Mouse (Mus musculus): ENCODE measurements around the gene Cdh4. TPM values are rescaled to one million over a fixed set of nuclear protein-coding genes. Genes with fewer than 3 reads are reported as not detected.
A peak's percentile ranks its signal among the peaks of the same experiment; 100 is the strongest.

The Cdh4 gene
- polyA plus RNA-seq, 1 experiment: not detected

GRCm38 (mm10) chr2:179578842-179579241 is 136.6 kb downstream of the Cdh4 start:
- H3K36me3 ChIP-seq (replicated peaks; ENCODE audit: low read length): no peaks in the 10 kb centered on the region
- TF ChIP-seq FLI1 (IDR thresholded peaks at IDR 0.05; ENCODE audit: low read length): no peak
- no peak for TF ChIP-seq GATA1 (IDR thresholded peaks at IDR 0.05; ENCODE audit: borderline replicate concordance, low read length)
- H3K4me1 ChIP-seq: no peaks in the 10 kb centered on the region
- no peaks in the 10 kb centered on the region for H3K27me3 ChIP-seq (replicated peaks)
- H3K4me3 ChIP-seq (replicated peaks): no peak overlapping the region
- peaks cover 16% of the 10 kb centered on the region; the same call in 1 of the 2 replicates for H3K9me3 ChIP-seq

DNA sequence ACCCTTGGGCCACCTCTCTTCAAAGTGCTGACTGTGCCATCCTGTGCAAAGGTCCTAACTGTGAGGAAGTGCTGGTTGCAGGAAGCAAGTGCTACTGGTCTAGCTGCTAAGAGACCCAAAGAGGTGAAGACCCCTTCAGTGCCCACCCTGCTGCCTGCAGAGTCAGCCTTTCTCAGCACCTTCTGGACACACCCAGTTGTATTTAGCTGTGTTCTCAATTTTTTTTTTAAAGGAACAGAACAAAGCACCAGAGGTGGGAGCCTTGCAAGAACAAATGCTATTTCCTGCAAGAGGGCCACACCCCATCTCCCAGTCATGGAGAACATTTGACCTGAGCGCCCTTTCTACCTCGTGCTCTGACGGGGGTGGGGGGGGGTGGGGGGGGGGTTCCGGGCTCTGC is 138.2 kb downstream of the Cdh4 start:
- H3K36me3 ChIP-seq (replicated peaks; ENCODE audit: low read length): no peaks in the 10 kb centered on the region

GRCm38 (mm10) chr2:179581058-179581457 is 138.8 kb downstream of the Cdh4 start:
- H3K4me1 ChIP-seq: no peaks in the 10 kb centered on the region
- TF ChIP-seq FLI1 (IDR thresholded peaks at IDR 0.05; ENCODE audit: low read length): no peak
- no peaks in the 10 kb centered on the region for H3K36me3 ChIP-seq (replicated peaks; ENCODE audit: low read length)
- no peaks in the 10 kb centered on the region for H3K27me3 ChIP-seq (replicated peaks)
- peaks cover 9% of the 10 kb centered on the region for H3K9me3 ChIP-seq
- no peak overlapping the region for H3K4me3 ChIP-seq (replicated peaks)

More for the DNA sequence above, 138.2 kb downstream of the Cdh4 start:
- Histone ChIP-seq H3K27me3 (replicated peaks) (no peaks in the 10 kb centered on the region), H3K9me3 (peaks cover 9% of the 10 kb centered on the region), H3K4me3 (replicated peaks) (no peak overlapping the region), H3K4me1 (no peaks in the 10 kb centered on the region)
- TF ChIP-seq GATA1 (IDR thresholded peaks at IDR 0.05; ENCODE audit: borderline replicate concordance, low read length): no peak
- TF ChIP-seq FLI1 (IDR thresholded peaks at IDR 0.05; ENCODE audit: low read length): no peak

GRCm38 (mm10) chr2:179582966-179583365 is 140.7 kb downstream of the Cdh4 start:
- H3K9me3 ChIP-seq: peaks cover 9% of the 10 kb centered on the region
- H3K27me3 ChIP-seq (replicated peaks): no peaks in the 10 kb centered on the region
- TF ChIP-seq GATA1 (IDR thresholded peaks at IDR 0.05; ENCODE audit: borderline replicate concordance, low read length) (no peak), FLI1 (IDR thresholded peaks at IDR 0.05; ENCODE audit: low read length) (no peak)
- H3K36me3 ChIP-seq (replicated peaks; ENCODE audit: low read length): no peaks in the 10 kb centered on the region
- no peak overlapping the region for H3K4me3 ChIP-seq (replicated peaks)
- H3K4me1 ChIP-seq: no peaks in the 10 kb centered on the region

GRCm38 (mm10) chr2:179584672-179585071 is 142.4 kb downstream of the Cdh4 start:
- H3K27me3 ChIP-seq (replicated peaks): no peaks in the 10 kb centered on the region
- H3K4me1 ChIP-seq: no peaks in the 10 kb centered on the region
- TF ChIP-seq FLI1 (IDR thresholded peaks at IDR 0.05; ENCODE audit: low read length) (no peak), GATA1 (IDR thresholded peaks at IDR 0.05; ENCODE audit: borderline replicate concordance, low read length) (no peak)
- H3K36me3 ChIP-seq (replicated peaks; ENCODE audit: low read length): no peaks in the 10 kb centered on the region
- H3K9me3 ChIP-seq: peaks cover 16% of the 10 kb centered on the region
- no peak overlapping the region for H3K4me3 ChIP-seq (replicated peaks)

- Histone ChIP-seq H3K9me3 (peaks cover 16% of the 10 kb centered on the region), H3K4me3 (replicated peaks) (no peak overlapping the region), H3K4me1 (no peaks in the 10 kb centered on the region), H3K36me3 (replicated peaks; ENCODE audit: low read length) (no peaks in the 10 kb centered on the region), H3K27me3 (replicated peaks) (no peaks in the 10 kb centered on the region)
- TF ChIP-seq FLI1 (IDR thresholded peaks at IDR 0.05; ENCODE audit: low read length) (no peak), GATA1 (IDR thresholded peaks at IDR 0.05; ENCODE audit: borderline replicate concordance, low read length) (no peak)
Observed at GRCm38 (mm10) chr2:179586436-179586835, 144.2 kb downstream of the Cdh4 start.

- Histone ChIP-seq H3K36me3 (replicated peaks; ENCODE audit: low read length) (no peaks in the 10 kb centered on the region), H3K4me1 (no peaks in the 10 kb centered on the region), H3K9me3 (peaks cover 18% of the 10 kb centered on the region), H3K4me3 (replicated peaks) (no peak overlapping the region), H3K27me3 (replicated peaks) (no peaks in the 10 kb centered on the region)
- TF ChIP-seq GATA1 (IDR thresholded peaks at IDR 0.05; ENCODE audit: borderline replicate concordance, low read length) (no peak), FLI1 (IDR thresholded peaks at IDR 0.05; ENCODE audit: low read length) (no peak)
Observed at GRCm38 (mm10) chr2:179587069-179587468, 144.8 kb downstream of the Cdh4 start.

DNA sequence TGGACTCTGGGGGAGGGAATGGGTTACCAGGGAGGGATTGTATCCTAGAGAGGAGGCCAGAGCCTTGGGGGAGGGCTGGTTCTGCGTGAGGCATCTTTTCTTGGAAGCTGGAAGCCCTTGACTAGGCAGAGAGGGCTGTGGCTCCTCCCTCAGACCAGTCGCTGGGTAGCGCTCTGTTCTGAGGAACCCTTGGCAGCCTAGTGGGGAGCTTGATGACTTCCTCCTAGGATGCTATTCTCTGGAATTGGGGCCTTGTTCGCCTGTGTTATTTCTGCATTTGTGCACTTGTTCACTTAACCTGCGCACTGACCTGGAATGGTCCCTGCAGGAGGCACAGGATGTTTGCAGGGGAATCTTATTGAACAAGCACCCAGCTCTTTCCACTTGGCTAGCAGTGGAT is 149.4 kb downstream of the Cdh4 start:
- Histone ChIP-seq H3K27me3 (replicated peaks) (no peaks in the 10 kb centered on the region), H3K36me3 (replicated peaks; ENCODE audit: low read length) (no peaks in the 10 kb centered on the region), H3K9me3 (peaks cover 17% of the 10 kb centered on the region; the same call in 1 of the 2 replicates), H3K4me3 (replicated peaks) (no peak overlapping the region), H3K4me1 (no peaks in the 10 kb centered on the region)
- TF ChIP-seq FLI1 (IDR thresholded peaks at IDR 0.05; ENCODE audit: low read length) (no peak), GATA1 (IDR thresholded peaks at IDR 0.05; ENCODE audit: borderline replicate concordance, low read length) (no peak)

GRCm38 (mm10) chr2:179595013-179595412 is 152.8 kb downstream of the Cdh4 start:
- peaks cover under 1% of the 10 kb centered on the region; the same call in 1 of the 2 replicates for H3K4me1 ChIP-seq

DNA sequence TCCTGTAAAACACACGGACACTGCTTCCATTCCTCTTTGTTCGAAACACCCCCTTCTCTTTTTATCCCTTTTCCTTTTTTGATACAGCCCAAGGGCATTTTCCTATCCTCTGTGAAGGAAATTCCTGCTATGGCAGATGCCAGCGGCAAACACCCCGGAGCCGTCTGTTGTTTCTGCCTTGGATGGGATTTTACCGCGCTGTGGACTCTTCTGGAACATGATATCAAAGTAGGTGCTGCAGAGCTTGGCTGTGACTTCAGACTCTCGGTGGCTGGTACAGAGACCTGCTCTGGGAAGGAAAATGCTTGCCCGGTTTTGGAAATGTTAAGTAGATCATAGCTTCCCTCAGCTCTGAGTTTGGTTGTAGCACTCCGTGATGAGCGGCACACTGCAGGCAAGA is 156.7 kb downstream of the Cdh4 start:
- Histone ChIP-seq H3K36me3 (replicated peaks; ENCODE audit: low read length) (no peaks in the 10 kb centered on the region), H3K27me3 (replicated peaks) (no peaks in the 10 kb centered on the region), H3K4me1 (peaks cover 5% of the 10 kb centered on the region; the same call in 1 of the 2 replicates), H3K9me3 (peaks cover 25% of the 10 kb centered on the region), H3K4me3 (replicated peaks) (no peak overlapping the region)
- no peak for TF ChIP-seq GATA1 (IDR thresholded peaks at IDR 0.05; ENCODE audit: borderline replicate concordance, low read length)
- TF ChIP-seq FLI1 (IDR thresholded peaks at IDR 0.05; ENCODE audit: low read length): no peak

More at GRCm38 (mm10) chr2:179595013-179595412, 152.8 kb downstream of the Cdh4 start:
- peaks cover 8% of the 10 kb centered on the region; the same call in 1 of the 2 replicates for H3K9me3 ChIP-seq
- no peaks in the 10 kb centered on the region for H3K27me3 ChIP-seq (replicated peaks)
- TF ChIP-seq FLI1 (IDR thresholded peaks at IDR 0.05; ENCODE audit: low read length): no peak
- no peak for TF ChIP-seq GATA1 (IDR thresholded peaks at IDR 0.05; ENCODE audit: borderline replicate concordance, low read length)
- H3K36me3 ChIP-seq (replicated peaks; ENCODE audit: low read length): no peaks in the 10 kb centered on the region
- H3K4me3 ChIP-seq (replicated peaks): no peak overlapping the region

DNA sequence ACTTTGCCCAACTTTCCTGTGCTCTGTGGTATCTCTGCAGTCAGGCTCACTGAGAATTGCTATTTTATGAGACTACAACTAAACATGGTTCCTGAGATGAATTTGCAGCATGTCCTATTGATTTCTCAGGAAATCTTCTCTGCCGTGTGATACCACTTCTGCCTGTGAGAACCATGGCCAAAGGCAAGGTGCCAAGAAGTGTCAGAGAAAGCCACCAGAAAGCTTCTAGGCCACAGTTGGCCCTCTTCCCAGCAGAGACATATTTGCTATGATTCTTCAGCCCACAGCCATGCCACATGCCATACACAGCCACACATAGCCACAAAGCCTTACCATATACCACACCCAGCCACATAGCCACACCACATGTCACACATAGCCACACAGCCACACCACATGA is 157.7 kb downstream of the Cdh4 start:
- TF ChIP-seq FLI1 (IDR thresholded peaks at IDR 0.05; ENCODE audit: low read length): no peak
- TF ChIP-seq GATA1 (IDR thresholded peaks at IDR 0.05; ENCODE audit: borderline replicate concordance, low read length): no peak

More for the DNA sequence above, 157.7 kb downstream of the Cdh4 start:
- Histone ChIP-seq H3K27me3 (replicated peaks) (no peaks in the 10 kb centered on the region), H3K4me3 (replicated peaks) (peak overlapping the region; percentile 76), H3K9me3 (peaks cover 25% of the 10 kb centered on the region), H3K4me1 (peaks cover 5% of the 10 kb centered on the region; the same call in 1 of the 2 replicates), H3K36me3 (replicated peaks; ENCODE audit: low read length) (no peaks in the 10 kb centered on the region)
